In the genomic region with DNA sequence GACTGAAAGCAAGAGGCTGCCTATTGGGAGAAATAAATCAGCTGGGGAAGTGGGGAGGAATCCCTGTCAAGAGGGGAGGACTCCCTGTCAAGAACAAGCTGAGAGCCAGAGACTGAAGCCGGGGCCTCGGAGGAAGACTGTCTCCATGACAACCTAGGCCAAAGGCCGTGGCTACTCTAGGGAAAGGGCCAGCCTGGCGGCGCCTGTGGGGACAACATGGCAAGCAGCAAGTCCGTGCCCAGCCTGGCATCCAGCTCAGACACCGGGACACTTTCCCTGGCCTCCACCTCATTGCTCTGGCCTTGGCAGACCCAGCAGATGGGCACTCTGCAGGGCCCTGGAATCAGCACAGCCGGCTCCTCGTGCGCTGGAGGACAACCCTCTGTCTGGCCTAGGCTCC, we compare ENCODE assay signal across 8 mouse cellular contexts.
DNase-seq lines count a peak whose midpoint lies in the region; ATAC-seq and TF ChIP-seq lines count a peak whose summit lies in the region.

No protein-coding gene starts in this region.

- no peaks in the 10 kb centered on the region for H3K36me3 ChIP-seq in testis, adult 2 months (ENCODE audit: control insufficient read depth, insufficient read depth, low read length)

- no peak for DNase-seq in testis, postnatal 14 days (ENCODE audit: low spot score)
- peak; percentile 31 for DNase-seq in embryo, embryonic 9.5 days (ENCODE audit: extremely low spot score)
- DNase-seq in heart, postnatal 4 days: peak; percentile 29
- peak; percentile 42 to 66 for DNase-seq in layer of hippocampus, postnatal 14 days (ENCODE audit: low spot score in 2 of 2)
- DNase-seq in retina, embryonic 14.5 days (ENCODE audit: low spot score): peak; percentile 60
- DNase-seq in spleen, adult 12 weeks (ENCODE audit: low spot score): no peak

- ATAC-seq in inflammation-experienced regulatory T-cells, adult 6 months: no peak

- H3K27me3 ChIP-seq in testis, adult 2 months (ENCODE audit: control insufficient read depth, insufficient read depth, low read length): no peaks in the 10 kb centered on the region

- no peak overlapping the region for H3K27ac ChIP-seq in testis, adult 2 months (ENCODE audit: control insufficient read depth, insufficient read depth, low read depth, low read length)

- H3K4me1 ChIP-seq in testis, adult 2 months (ENCODE audit: control insufficient read depth, insufficient read depth, low read length): peaks cover 6% of the 10 kb centered on the region

- no peak for TF ChIP-seq CTCF in testis, adult 2 months (IDR thresholded peaks at IDR 0.05; ENCODE audit: control insufficient read depth, insufficient read depth, insufficient replicate concordance, low read depth, low read length)

- TF ChIP-seq POLR2A in testis, adult 2 months (IDR thresholded peaks at IDR 0.05; ENCODE audit: control insufficient read depth, low read depth, low read length): no peak

- H3K4me3 ChIP-seq in testis, adult 2 months (ENCODE audit: control insufficient read depth, low read depth, low read length): peak overlapping the region; percentile 29

Comparison
In these comparisons a context has a peak if more than half of its experiments do, and no peak if none do; other contexts are left out.
1. DNase-seq: peak in embryo, embryonic 9.5 days (single experiment), heart, postnatal 4 days (single experiment), layer of hippocampus, postnatal 14 days (2 of 2) and retina, embryonic 14.5 days (single experiment); none in testis, postnatal 14 days (single experiment) and spleen, adult 12 weeks (single experiment).